Mouse (Mus musculus) kidney, embryonic 15.5 days (tissue): Measurements from ENCODE around the gene Armc6. TPM values are rescaled to one million over a fixed set of nuclear protein-coding genes. Genes with fewer than 3 reads are reported as not detected.

Experiments
- ATAC-seq: fragments of 200-750 bp; cut with Nextera tagmentation; replicated peaks from 2 replicates; pipeline ENCODE4 v1.8.0; 2017; ENCODE audit warnings: moderate TSS enrichment; ENCODE audit not compliant: low FRiP score
- H3K27ac ChIP-seq: fragments of 300-500 bp; sonication (generic); 2 replicates; pipeline ENCODE4 v1.5.1; 2015; ENCODE audit warnings: mild to moderate bottlenecking, inconsistent platforms
- H3K27me3 ChIP-seq: fragments of 300-500 bp; sonication (generic); 2 replicates; pipeline ENCODE4 v1.6.1; 2015; ENCODE audit warnings: inconsistent platforms
- H3K36me3 ChIP-seq: fragments of 300-500 bp; sonication (generic); 2 replicates; pipeline ENCODE4 v1.6.1; 2015; ENCODE audit warnings: inconsistent platforms
- H3K4me1 ChIP-seq: fragments of 300-500 bp; sonication (generic); 2 replicates; pipeline ENCODE4 v1.6.1; 2015; ENCODE audit warnings: inconsistent platforms
- H3K4me2 ChIP-seq: fragments of 300-500 bp; sonication (generic); 2 replicates; pipeline ENCODE4 v1.6.1; 2015; ENCODE audit warnings: moderate library complexity, mild to moderate bottlenecking, inconsistent platforms
- H3K4me3 ChIP-seq: fragments of 300-500 bp; sonication (generic); replicated peaks from 2 replicates; pipeline ENCODE4 v1.5.1; 2015; ENCODE audit warnings: mild to moderate bottlenecking, inconsistent platforms
- H3K9ac ChIP-seq: fragments of 300-500 bp; sonication (generic); 2 replicates; pipeline ENCODE4 v1.6.1; 2015; ENCODE audit warnings: mild to moderate bottlenecking, inconsistent platforms
- H3K9me3 ChIP-seq: fragments of 300-500 bp; sonication (generic); replicated peaks from 2 replicates; pipeline ENCODE4 v1.6.1; 2016; ENCODE audit warnings: inconsistent platforms
- WGBS: fragments of 180-500 bp; shearing (Covaris S2); methylation state at CpG from one replicate; pipeline ENCODE4 v1.1.7; 2015; ENCODE audit warnings: mixed read lengths; 5-methylcytosine and 5-hydroxymethylcytosine counted together
- polyA plus RNA-seq: library from polyadenylated mRNA; unstranded; fragments of >200 nt; fragmentation: Nextera tagmentation; extraction: Ambion mirVana; gene quantifications from 2 replicates; pipeline ENCODE4 v1.2.1, GENCODE M21; 2015

Armc6 gene
- polyA plus RNA-seq = 28.8 and 31.0 TPM in 2 replicates

GRCm38 (mm10) chr8:70234080-70234780, at the start of gene Armc6, which contains the start of gene Sugp2:
Gene Armc6, minus strand, starts transcription at chr8:70234466.
Gene Sugp2, plus strand, starts transcription at chr8:70234226.
- Histone ChIP-seq H3K27ac (peak within 1 kb of the TSS; percentile 96), H3K27me3 (no peaks in the 10 kb centered on the region), H3K9ac (peak within 1 kb of the TSS; percentile 79), H3K4me2 (peak within 1 kb of the TSS; percentile 91), H3K9me3 (no peaks in the 10 kb centered on the region), H3K4me1 (peaks cover 22% of the 10 kb centered on the region), H3K4me3 (peak within 1 kb of the TSS; percentile 75), H3K36me3 (peaks cover 49% of the 10 kb centered on the region)
- peak; percentile 98 for ATAC-seq
- WGBS = under 1% methylated on average over 67 of the region's 67 CpGs

- Histone ChIP-seq H3K27me3 (no peaks in the 10 kb centered on the region), H3K4me3 (peak overlapping the region; percentile 88), H3K9ac (peak overlapping the region; percentile 98), H3K4me2 (peak overlapping the region; percentile 79), H3K4me1 (peaks cover 41% of the 10 kb centered on the region), H3K36me3 (peaks cover 38% of the 10 kb centered on the region), H3K9me3 (no peaks in the 10 kb centered on the region), H3K27ac (peak overlapping the region; percentile 90)
- under 1% methylated on average over 48 of the region's 55 CpGs for WGBS
- ATAC-seq = peak; percentile 47
These were observed 49.1 kb upstream of the Armc6 start for GRCm38 (mm10) chr8:70283136-70284077.

DNA sequence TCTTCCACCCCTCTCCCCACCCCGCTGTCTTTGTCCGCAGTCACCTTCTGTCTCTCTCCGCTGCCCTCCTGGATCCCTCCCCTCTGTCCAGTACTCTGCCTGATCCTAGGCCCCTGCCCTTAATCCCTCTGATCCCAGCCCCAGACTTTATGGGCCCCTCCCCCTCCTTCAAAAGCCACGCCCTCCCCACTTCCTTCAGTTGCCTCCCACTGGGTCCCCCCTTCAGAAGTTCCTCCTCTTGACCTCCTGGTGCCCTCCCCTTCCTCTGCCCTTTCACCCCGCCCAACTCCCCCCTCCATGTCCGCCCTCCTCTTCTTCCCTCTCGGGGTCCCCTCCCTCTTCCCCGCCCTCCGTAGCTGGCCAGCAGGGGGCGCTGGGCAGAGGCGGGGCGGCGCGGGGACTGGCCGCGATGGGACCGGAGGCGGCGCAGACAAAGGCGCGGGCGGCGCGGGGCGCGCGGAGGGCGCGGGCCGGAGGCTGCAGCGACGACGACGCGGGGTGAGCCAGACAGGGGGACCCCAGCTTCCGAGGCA, 48.4 kb upstream of the Armc6 start, which contains the start of gene Homer3:
TSS of gene Homer3 (plus strand) at position 225 of the 533 bp plus-strand sequence.
- H3K9ac ChIP-seq = peak within 1 kb of the TSS; percentile 98
- ATAC-seq = peak; percentile 90
- H3K4me1 ChIP-seq = peaks cover 48% of the 10 kb centered on the region
- H3K9me3 ChIP-seq = no peaks in the 10 kb centered on the region
- peak within 1 kb of the TSS; percentile 90 for H3K27ac ChIP-seq
- H3K36me3 ChIP-seq = peaks cover 31% of the 10 kb centered on the region
- WGBS = under 1% methylated on average over 36 of the region's 36 CpGs
- H3K4me2 ChIP-seq = peak within 1 kb of the TSS; percentile 79
- H3K4me3 ChIP-seq = peak within 1 kb of the TSS; percentile 88
- no peaks in the 10 kb centered on the region for H3K27me3 ChIP-seq

DNA sequence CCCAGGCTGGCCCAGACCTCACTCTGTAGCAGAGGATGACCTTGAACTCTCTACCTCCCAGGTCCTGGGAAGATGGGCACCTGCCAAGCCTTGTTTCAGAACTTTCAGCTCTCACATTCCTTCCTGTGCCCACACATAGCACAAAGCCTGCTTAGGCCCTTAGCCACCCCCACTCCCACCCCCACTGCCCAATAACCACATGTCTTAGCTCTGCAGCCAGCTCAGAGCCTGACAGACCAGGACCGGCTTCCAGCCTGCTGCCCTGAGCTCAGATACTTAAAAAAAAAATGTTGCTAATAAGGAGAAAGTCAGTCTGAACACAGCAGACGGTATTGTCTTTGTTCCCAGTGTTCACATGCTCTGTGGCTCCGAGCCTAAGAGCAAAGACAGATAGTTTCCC, 46.7 kb upstream of the Armc6 start:
- Histone ChIP-seq H3K9ac (no peak overlapping the region), H3K4me2 (no peak overlapping the region), H3K4me3 (no peak overlapping the region), H3K9me3 (no peaks in the 10 kb centered on the region), H3K36me3 (peaks cover 14% of the 10 kb centered on the region), H3K27ac (peak overlapping the region; percentile 90), H3K27me3 (no peaks in the 10 kb centered on the region), H3K4me1 (peaks cover 50% of the 10 kb centered on the region)
- WGBS = 49% methylated on average over 3 of the region's 3 CpGs
- no peak for ATAC-seq

GRCm38 (mm10) chr8:70279266-70279665, 45.0 kb upstream of the Armc6 start:
- Histone ChIP-seq H3K27ac (peak overlapping the region; percentile 52; the same call in 1 of the 2 replicates), H3K9ac (no peak overlapping the region), H3K4me2 (no peak overlapping the region), H3K4me3 (no peak overlapping the region), H3K27me3 (no peaks in the 10 kb centered on the region), H3K36me3 (no peaks in the 10 kb centered on the region), H3K4me1 (peaks cover 42% of the 10 kb centered on the region), H3K9me3 (no peaks in the 10 kb centered on the region)
- no peak for ATAC-seq
- WGBS = 60% methylated on average over 8 of the region's 8 CpGs

DNA sequence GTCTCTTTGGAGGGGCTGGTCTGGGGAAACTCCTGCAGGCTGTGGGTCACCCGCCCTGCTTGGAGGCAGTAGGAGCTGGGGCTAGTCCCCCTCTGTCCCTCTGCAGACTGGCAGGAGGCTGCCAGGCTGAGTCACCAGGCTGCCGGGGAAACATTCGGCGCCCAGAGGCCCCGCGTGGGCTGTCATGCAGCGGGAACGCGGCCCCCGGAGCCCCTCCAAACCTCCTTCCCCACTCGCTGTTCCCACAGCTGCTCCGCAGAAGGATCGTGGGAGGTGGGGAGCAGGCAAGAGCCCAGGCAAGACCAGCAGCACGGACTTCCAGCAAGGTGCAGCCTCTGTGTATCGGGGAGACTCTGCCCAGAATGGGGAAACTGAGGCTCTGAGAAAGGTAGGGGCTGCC, 43.9 kb upstream of the Armc6 start:
- Histone ChIP-seq H3K27me3 (no peaks in the 10 kb centered on the region), H3K9ac (no peak overlapping the region), H3K4me1 (peaks cover 34% of the 10 kb centered on the region), H3K4me2 (no peak overlapping the region), H3K36me3 (no peaks in the 10 kb centered on the region), H3K4me3 (no peak overlapping the region), H3K9me3 (no peaks in the 10 kb centered on the region), H3K27ac (no peak overlapping the region)
- 58% methylated on average over 15 of the region's 15 CpGs for WGBS
- ATAC-seq = no peak

DNA sequence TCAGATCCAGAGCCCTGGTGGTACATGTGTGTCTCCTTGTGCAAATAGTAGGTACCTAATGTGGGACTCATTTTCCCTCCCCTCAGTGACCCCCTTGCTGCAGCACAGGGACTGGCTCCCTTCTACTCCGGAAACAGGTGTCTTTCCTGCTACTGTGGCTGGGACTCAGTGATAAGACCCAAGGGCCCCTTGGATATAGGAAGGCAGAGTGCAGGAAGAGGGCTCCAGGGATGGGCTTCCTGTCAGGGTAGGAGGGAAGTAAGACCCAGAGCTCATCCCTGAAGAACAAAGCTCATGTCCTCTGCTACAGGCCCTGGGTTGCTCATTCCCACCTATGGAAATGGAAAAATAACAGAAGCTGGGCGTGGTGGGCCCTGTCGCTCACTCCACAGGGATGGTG, 42.2 kb upstream of the Armc6 start:
- 85% methylated on average over 3 of the region's 3 CpGs for WGBS
- Histone ChIP-seq H3K4me1 (peaks cover 34% of the 10 kb centered on the region), H3K9ac (no peak overlapping the region), H3K27me3 (no peaks in the 10 kb centered on the region), H3K4me3 (no peak overlapping the region), H3K27ac (peak overlapping the region; percentile 75), H3K36me3 (no peaks in the 10 kb centered on the region), H3K9me3 (no peaks in the 10 kb centered on the region), H3K4me2 (no peak overlapping the region)
- 0 out of 2 replicates have a peak, but pooled peaks have one; percentile 23 for ATAC-seq

- H3K9ac ChIP-seq = no peak overlapping the region
- H3K4me3 ChIP-seq = no peak overlapping the region
- ATAC-seq = no peak
These were observed 40.1 kb upstream of the Armc6 start for GRCm38 (mm10) chr8:70274350-70274749.

DNA sequence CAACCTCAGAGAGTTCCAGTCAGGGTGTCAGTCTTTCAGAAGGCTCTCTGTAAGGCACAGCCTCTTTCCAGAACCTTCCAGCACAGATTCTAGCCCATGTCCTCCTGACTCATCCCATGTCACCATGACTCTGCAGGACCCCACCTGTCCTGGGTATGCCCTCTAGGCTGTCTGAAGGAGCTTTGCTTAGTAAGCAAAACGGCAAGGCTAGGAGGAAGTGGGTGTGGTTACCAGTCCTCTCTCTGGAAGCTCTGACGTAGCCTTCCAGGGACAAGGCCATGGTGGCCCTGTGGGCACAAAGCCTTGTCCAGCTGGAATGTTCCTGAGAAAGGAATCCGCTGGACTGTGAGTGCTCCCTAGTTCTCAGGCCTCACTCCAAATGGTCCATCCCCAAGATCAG, 38.7 kb upstream of the Armc6 start:
- peaks cover 17% of the 10 kb centered on the region; the same call in 1 of the 2 replicates for H3K4me1 ChIP-seq
- no peak overlapping the region for H3K27ac ChIP-seq
- no peak overlapping the region for H3K4me3 ChIP-seq
- H3K36me3 ChIP-seq = no peaks in the 10 kb centered on the region
- no peak overlapping the region for H3K4me2 ChIP-seq
- peak; percentile 41; the same call in 1 of the 2 replicates for ATAC-seq
- no peak overlapping the region for H3K9ac ChIP-seq
- 45% methylated on average over 3 of the region's 3 CpGs for WGBS
- H3K9me3 ChIP-seq = no peaks in the 10 kb centered on the region
- H3K27me3 ChIP-seq = no peaks in the 10 kb centered on the region

More at GRCm38 (mm10) chr8:70274350-70274749, 40.1 kb upstream of the Armc6 start:
- Histone ChIP-seq H3K27ac (no peak overlapping the region), H3K4me1 (peaks cover 22% of the 10 kb centered on the region; the same call in 1 of the 2 replicates), H3K9me3 (no peaks in the 10 kb centered on the region), H3K36me3 (no peaks in the 10 kb centered on the region), H3K27me3 (no peaks in the 10 kb centered on the region), H3K4me2 (no peak overlapping the region)

DNA sequence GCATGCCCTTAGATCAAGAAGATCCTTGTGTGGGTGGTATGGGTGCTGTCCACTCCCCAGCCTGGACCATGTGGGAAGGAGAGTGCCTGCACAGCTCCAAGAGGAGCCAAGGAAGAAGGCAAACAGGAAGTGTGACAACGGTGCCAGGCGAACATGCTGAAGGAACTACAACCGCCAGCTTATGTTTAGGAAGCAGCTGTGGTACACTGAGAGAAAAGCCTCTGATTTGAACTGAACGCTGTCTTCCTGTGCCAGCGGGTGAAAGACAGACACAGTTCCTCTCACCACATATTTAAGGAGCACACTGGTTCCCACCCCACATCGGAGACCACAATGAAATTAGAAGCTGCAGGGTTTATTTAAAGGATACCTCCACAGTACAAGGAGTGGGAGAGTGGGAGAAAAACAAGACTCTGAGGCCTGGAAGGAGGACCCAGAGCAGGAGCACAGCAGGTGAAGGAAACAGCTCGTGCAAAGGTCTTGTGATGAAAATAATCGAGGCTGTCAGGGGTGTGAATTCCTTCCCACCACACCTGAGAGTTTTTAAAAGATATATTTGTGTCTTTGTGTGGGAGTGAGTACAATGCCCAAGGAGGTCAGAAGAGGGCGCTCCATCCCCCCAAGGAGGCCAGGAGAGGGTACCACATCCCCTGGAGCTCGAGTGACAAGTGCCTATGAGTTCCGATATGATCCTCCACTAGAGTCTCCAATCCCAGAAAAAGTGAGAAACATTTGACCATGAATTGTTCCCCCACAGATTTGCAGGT, 34.7 kb upstream of the Armc6 start:
- Histone ChIP-seq H3K27me3 (no peaks in the 10 kb centered on the region), H3K9me3 (no peaks in the 10 kb centered on the region), H3K9ac (no peak overlapping the region), H3K4me3 (no peak overlapping the region), H3K36me3 (peaks cover 25% of the 10 kb centered on the region), H3K27ac (peak overlapping the region; percentile 48; the same call in 1 of the 2 replicates), H3K4me1 (peaks cover 12% of the 10 kb centered on the region; the same call in 1 of the 2 replicates), H3K4me2 (no peak overlapping the region)
- WGBS = 52% methylated on average over 11 of the region's 11 CpGs
- no peak for ATAC-seq

GRCm38 (mm10) chr8:70268311-70268710, 34.0 kb upstream of the Armc6 start:
- Histone ChIP-seq H3K4me1 (peaks cover 12% of the 10 kb centered on the region; the same call in 1 of the 2 replicates), H3K27ac (peak overlapping the region; percentile 48; the same call in 1 of the 2 replicates), H3K4me3 (no peak overlapping the region), H3K4me2 (no peak overlapping the region), H3K27me3 (no peaks in the 10 kb centered on the region), H3K36me3 (peaks cover 31% of the 10 kb centered on the region), H3K9ac (no peak overlapping the region), H3K9me3 (no peaks in the 10 kb centered on the region)
- ATAC-seq = no peak
- 62% methylated on average over 5 of the region's 5 CpGs for WGBS
